Mouse (Mus musculus): ENCODE data around the gene Frmd4b. TPM values are rescaled to one million over a fixed set of nuclear protein-coding genes. Genes with fewer than 3 reads are reported as not detected.

The Frmd4b gene
- polyA plus RNA-seq, 1 experiment from 2014 or later, result 17.6 TPM

- Histone ChIP-seq H3K4me2 (ENCODE audit: low read length) (no peak overlapping the region), H3K36me3 (ENCODE audit: control insufficient read depth, insufficient read depth, low read length) (no peaks in the 10 kb centered on the region), H3K27ac (replicated peaks in 1 of 2; ENCODE audit: control insufficient read depth in 1 of 2, insufficient read depth in 1 of 2, low read depth in 2 of 2, low read length in 2 of 2) (no peak overlapping the region), H3K27me3 (ENCODE audit: control insufficient read depth, insufficient read depth, low read length) (no peaks in the 10 kb centered on the region), H3K4me3 (ENCODE audit: control insufficient read depth in 1 of 2, insufficient read depth in 1 of 2, low read depth in 1 of 2, low read length in 2 of 2) (no peak overlapping the region), H3K9me3 (ENCODE audit: control insufficient read depth, low read length) (no peaks in the 10 kb centered on the region), H3K9ac (ENCODE audit: low read length) (no peak overlapping the region), H3K4me1 (ENCODE audit: control insufficient read depth in 2 of 2, insufficient read depth in 2 of 2, low read length in 2 of 2) (peaks cover 3 to 6% of the 10 kb centered on the region in 2 experiments; a peak in 3 of 4 replicates)
- 94% methylated on average over 2 of the region's 2 CpGs for WGBS
- ATAC-seq (ENCODE audit: insufficient number of reproducible peaks, insufficient read depth, low FRiP score, low read depth), result no peak
These were observed 36.8 kb downstream of the Frmd4b start for GRCm38 (mm10) chr6:97580479-97581030.

DNA sequence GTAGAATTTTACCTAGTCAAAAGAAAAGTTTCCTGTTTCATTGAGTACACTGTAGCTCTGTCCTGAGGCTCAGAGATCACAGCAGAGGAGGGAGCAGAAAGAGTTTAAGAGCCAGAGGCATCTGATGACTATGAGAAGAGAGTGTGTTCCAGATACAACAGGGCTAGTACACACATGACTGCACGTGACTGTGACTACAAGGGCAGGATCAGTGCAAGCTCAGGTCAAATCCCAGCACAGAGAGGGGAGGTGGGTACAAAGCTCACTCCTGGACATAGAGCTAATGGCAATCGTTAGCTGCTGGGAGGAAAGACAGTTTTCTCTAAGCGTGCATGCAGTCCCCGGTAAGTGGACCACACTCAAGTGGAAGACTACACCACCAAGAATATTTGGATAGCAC is 37.6 kb downstream of the Frmd4b start:
- no peak overlapping the region for H3K4me2 ChIP-seq (ENCODE audit: low read length)
- no peak overlapping the region for H3K4me3 ChIP-seq (ENCODE audit: control insufficient read depth in 1 of 2, insufficient read depth in 1 of 2, low read depth in 1 of 2, low read length in 2 of 2)
- no peak overlapping the region for H3K27ac ChIP-seq (replicated peaks in 1 of 2; ENCODE audit: control insufficient read depth in 1 of 2, insufficient read depth in 1 of 2, low read depth in 2 of 2, low read length in 2 of 2)
- no peak for ATAC-seq (ENCODE audit: insufficient number of reproducible peaks, insufficient read depth, low FRiP score, low read depth)
- H3K4me1 ChIP-seq (ENCODE audit: control insufficient read depth in 2 of 2, insufficient read depth in 2 of 2, low read length in 2 of 2), result peaks cover 3 to 6% of the 10 kb centered on the region in 2 experiments; a peak in 3 of 4 replicates
- no peaks in the 10 kb centered on the region for H3K36me3 ChIP-seq (ENCODE audit: control insufficient read depth, insufficient read depth, low read length)
- H3K9ac ChIP-seq (ENCODE audit: low read length), result no peak overlapping the region
- H3K27me3 ChIP-seq (ENCODE audit: control insufficient read depth, insufficient read depth, low read length), result no peaks in the 10 kb centered on the region
- WGBS, result 85% methylated on average over 4 of the region's 4 CpGs
- no peaks in the 10 kb centered on the region for H3K9me3 ChIP-seq (ENCODE audit: control insufficient read depth, low read length)

GRCm38 (mm10) chr6:97578210-97578609 is 39.1 kb downstream of the Frmd4b start:
- 76% methylated on average over 7 of the region's 7 CpGs for WGBS

GRCm38 (mm10) chr6:97577349-97577748 is 40.0 kb downstream of the Frmd4b start:
- Histone ChIP-seq H3K4me1 (ENCODE audit: control insufficient read depth in 2 of 2, insufficient read depth in 2 of 2, low read length in 2 of 2) (peaks cover 2 to 3% of the 10 kb centered on the region in 2 experiments; a peak in 2 of 4 replicates), H3K27me3 (ENCODE audit: control insufficient read depth, insufficient read depth, low read length) (no peaks in the 10 kb centered on the region), H3K9me3 (ENCODE audit: control insufficient read depth, low read length) (no peaks in the 10 kb centered on the region), H3K4me2 (ENCODE audit: low read length) (no peak overlapping the region), H3K27ac (replicated peaks in 1 of 2; ENCODE audit: control insufficient read depth in 1 of 2, insufficient read depth in 1 of 2, low read depth in 2 of 2, low read length in 2 of 2) (no peak overlapping the region), H3K4me3 (ENCODE audit: control insufficient read depth in 1 of 2, insufficient read depth in 1 of 2, low read depth in 1 of 2, low read length in 2 of 2) (no peak overlapping the region), H3K9ac (ENCODE audit: low read length) (no peak overlapping the region), H3K36me3 (ENCODE audit: control insufficient read depth, insufficient read depth, low read length) (no peaks in the 10 kb centered on the region)
- WGBS, result 76% methylated on average over 4 of the region's 4 CpGs
- no peak for ATAC-seq (ENCODE audit: insufficient number of reproducible peaks, insufficient read depth, low FRiP score, low read depth)

More at GRCm38 (mm10) chr6:97578210-97578609, 39.1 kb downstream of the Frmd4b start:
- no peaks in the 10 kb centered on the region for H3K36me3 ChIP-seq (ENCODE audit: control insufficient read depth, insufficient read depth, low read length)
- H3K27me3 ChIP-seq (ENCODE audit: control insufficient read depth, insufficient read depth, low read length), result no peaks in the 10 kb centered on the region
- no peak overlapping the region for H3K27ac ChIP-seq (replicated peaks in 1 of 2; ENCODE audit: control insufficient read depth in 1 of 2, insufficient read depth in 1 of 2, low read depth in 2 of 2, low read length in 2 of 2)
- H3K4me3 ChIP-seq (ENCODE audit: control insufficient read depth in 1 of 2, insufficient read depth in 1 of 2, low read depth in 1 of 2, low read length in 2 of 2), result no peak overlapping the region
- no peak for ATAC-seq (ENCODE audit: insufficient number of reproducible peaks, insufficient read depth, low FRiP score, low read depth)
- no peaks in the 10 kb centered on the region for H3K9me3 ChIP-seq (ENCODE audit: control insufficient read depth, low read length)
- no peak overlapping the region for H3K9ac ChIP-seq (ENCODE audit: low read length)
- H3K4me2 ChIP-seq (ENCODE audit: low read length), result no peak overlapping the region
- H3K4me1 ChIP-seq (ENCODE audit: control insufficient read depth in 2 of 2, insufficient read depth in 2 of 2, low read length in 2 of 2), result peaks cover 3 to 6% of the 10 kb centered on the region in 2 experiments; a peak in 3 of 4 replicates

- no peaks in the 10 kb centered on the region for H3K27me3 ChIP-seq (ENCODE audit: control insufficient read depth, insufficient read depth, low read length)
- H3K9ac ChIP-seq (ENCODE audit: low read length), result no peak overlapping the region
- H3K27ac ChIP-seq (replicated peaks in 1 of 2; ENCODE audit: control insufficient read depth in 1 of 2, insufficient read depth in 1 of 2, low read depth in 2 of 2, low read length in 2 of 2), result no peak overlapping the region
- no peaks in the 10 kb centered on the region for H3K9me3 ChIP-seq (ENCODE audit: control insufficient read depth, low read length)
- no peak overlapping the region for H3K4me3 ChIP-seq (ENCODE audit: control insufficient read depth in 1 of 2, insufficient read depth in 1 of 2, low read depth in 1 of 2, low read length in 2 of 2)
- H3K4me2 ChIP-seq (ENCODE audit: low read length), result no peak overlapping the region
- WGBS, result 62% methylated on average over 7 of the region's 7 CpGs
- peaks cover 2 to 3% of the 10 kb centered on the region in 2 experiments; a peak in 2 of 4 replicates for H3K4me1 ChIP-seq (ENCODE audit: control insufficient read depth in 2 of 2, insufficient read depth in 2 of 2, low read length in 2 of 2)
- ATAC-seq (ENCODE audit: insufficient number of reproducible peaks, insufficient read depth, low FRiP score, low read depth), result no peak
- no peaks in the 10 kb centered on the region for H3K36me3 ChIP-seq (ENCODE audit: control insufficient read depth, insufficient read depth, low read length)
These were observed 40.6 kb downstream of the Frmd4b start for GRCm38 (mm10) chr6:97576565-97577346.

DNA sequence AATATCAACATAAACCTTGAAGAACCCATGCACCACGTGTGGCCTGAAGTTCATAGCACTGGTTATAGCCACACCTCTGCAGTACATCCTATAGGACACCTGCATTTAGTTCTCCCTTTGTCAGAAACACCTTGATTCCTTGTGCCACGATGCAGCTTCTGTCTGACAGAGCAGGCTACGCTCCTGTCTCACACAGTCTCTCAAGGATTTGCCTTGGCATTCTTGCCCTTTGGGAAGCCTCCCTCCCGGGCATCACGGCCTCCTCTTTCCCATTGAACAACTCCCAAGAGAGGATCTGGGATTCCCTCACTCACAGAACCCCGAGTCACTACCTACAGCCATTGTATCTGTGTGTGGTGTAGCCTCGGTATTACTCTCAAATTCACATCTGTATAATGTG is 41.2 kb downstream of the Frmd4b start:
- WGBS, result 86% methylated on average over 7 of the region's 7 CpGs
- Histone ChIP-seq H3K27ac (replicated peaks in 1 of 2; ENCODE audit: control insufficient read depth in 1 of 2, insufficient read depth in 1 of 2, low read depth in 2 of 2, low read length in 2 of 2) (no peak overlapping the region), H3K9ac (ENCODE audit: low read length) (no peak overlapping the region), H3K27me3 (ENCODE audit: control insufficient read depth, insufficient read depth, low read length) (no peaks in the 10 kb centered on the region), H3K4me3 (ENCODE audit: control insufficient read depth in 1 of 2, insufficient read depth in 1 of 2, low read depth in 1 of 2, low read length in 2 of 2) (no peak overlapping the region), H3K4me1 (ENCODE audit: control insufficient read depth in 2 of 2, insufficient read depth in 2 of 2, low read length in 2 of 2) (peaks cover 2 to 3% of the 10 kb centered on the region in 2 experiments; a peak in 2 of 4 replicates), H3K36me3 (ENCODE audit: control insufficient read depth, insufficient read depth, low read length) (no peaks in the 10 kb centered on the region), H3K4me2 (ENCODE audit: low read length) (no peak overlapping the region), H3K9me3 (ENCODE audit: control insufficient read depth, low read length) (no peaks in the 10 kb centered on the region)
- ATAC-seq (ENCODE audit: insufficient number of reproducible peaks, insufficient read depth, low FRiP score, low read depth), result no peak

DNA sequence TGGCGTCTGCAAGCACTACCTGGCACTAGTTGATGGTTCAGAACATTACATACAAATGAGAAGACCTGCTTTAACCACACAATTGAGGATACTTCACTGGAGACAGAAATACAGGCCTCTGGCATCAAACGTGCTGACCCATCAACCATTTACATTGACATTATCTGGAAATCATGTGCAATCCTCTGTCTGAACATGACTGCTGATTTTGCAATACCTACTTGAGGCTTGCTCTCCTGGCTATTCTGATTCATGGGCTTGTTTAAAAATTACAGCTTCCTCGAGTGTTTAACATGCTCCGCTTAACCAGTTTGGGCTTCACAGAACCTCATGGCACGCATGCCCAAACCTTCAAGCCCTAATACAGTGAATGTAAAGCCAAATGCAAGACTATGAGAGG is 42.4 kb downstream of the Frmd4b start:
- H3K4me1 ChIP-seq (ENCODE audit: control insufficient read depth in 2 of 2, insufficient read depth in 2 of 2, low read length in 2 of 2), result peaks cover 2 to 3% of the 10 kb centered on the region in 2 experiments; a peak in 2 of 4 replicates
- no peaks in the 10 kb centered on the region for H3K27me3 ChIP-seq (ENCODE audit: control insufficient read depth, insufficient read depth, low read length)
- WGBS, result 79% methylated on average over 5 of the region's 5 CpGs
- H3K27ac ChIP-seq (replicated peaks in 1 of 2; ENCODE audit: control insufficient read depth in 1 of 2, insufficient read depth in 1 of 2, low read depth in 2 of 2, low read length in 2 of 2), result no peak overlapping the region
- H3K36me3 ChIP-seq (ENCODE audit: control insufficient read depth, insufficient read depth, low read length), result no peaks in the 10 kb centered on the region
- no peaks in the 10 kb centered on the region for H3K9me3 ChIP-seq (ENCODE audit: control insufficient read depth, low read length)
- no peak overlapping the region for H3K9ac ChIP-seq (ENCODE audit: low read length)
- ATAC-seq (ENCODE audit: insufficient number of reproducible peaks, insufficient read depth, low FRiP score, low read depth), result no peak
- no peak overlapping the region for H3K4me3 ChIP-seq (ENCODE audit: control insufficient read depth in 1 of 2, insufficient read depth in 1 of 2, low read depth in 1 of 2, low read length in 2 of 2)
- H3K4me2 ChIP-seq (ENCODE audit: low read length), result no peak overlapping the region
